Mouse (Mus musculus): ENCODE measurements around the gene Nodal. TPM values are rescaled to one million over a fixed set of nuclear protein-coding genes. Genes with fewer than 3 reads are reported as not detected.
A peak's percentile ranks its signal among the peaks of the same experiment; 100 is the strongest.

Gene Nodal
- total and polyA plus RNA-seq, 3 experiments = 0.13 TPM; not detected in 2

DNA sequence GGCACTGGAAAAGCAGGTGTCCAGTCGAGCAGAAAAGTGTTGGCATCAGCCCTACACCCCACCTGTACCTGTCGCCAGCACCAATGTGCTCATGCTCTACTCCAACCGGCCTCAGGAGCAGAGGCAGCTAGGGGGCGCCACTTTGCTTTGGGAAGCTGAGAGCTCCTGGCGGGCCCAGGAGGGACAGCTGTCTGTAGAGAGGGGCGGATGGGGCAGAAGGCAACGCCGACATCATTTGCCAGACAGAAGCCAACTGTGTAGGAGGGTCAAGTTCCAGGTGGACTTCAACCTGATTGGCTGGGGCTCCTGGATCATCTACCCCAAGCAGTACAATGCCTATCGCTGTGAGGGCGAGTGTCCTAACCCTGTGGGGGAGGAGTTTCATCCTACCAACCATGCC is 5.5 kb downstream of the Nodal start:
- peak overlapping the region in 1 of 3 experiments; percentile 15 for H3K4me3 ChIP-seq (replicated peaks in 1 of 3; ENCODE audit: low read depth in 2 of 3, low read length in 2 of 3, poor library complexity in 1 of 3)

GRCm38 (mm10) chr10:61424500-61424899 is 6.7 kb downstream of the Nodal start:
- Histone ChIP-seq H3K9me3 (replicated peaks; ENCODE audit: low read length) (no peaks in the 10 kb centered on the region), H3K4me2 (ENCODE audit: insufficient read depth, low read depth, poor library complexity, severe bottlenecking) (no peak overlapping the region), H3K4me3 (replicated peaks in 1 of 3; ENCODE audit: low read depth in 2 of 3, low read length in 2 of 3, poor library complexity in 1 of 3) (no peak overlapping the region), H3K27me3 (replicated peaks) (no peaks in the 10 kb centered on the region), H3K27ac (ENCODE audit: insufficient read depth, low read depth) (no peak overlapping the region), H3K4me1 (ENCODE audit: control insufficient read depth in 1 of 2, insufficient read depth in 2 of 2) (peaks cover 5 to 10% of the 10 kb centered on the region in 2 experiments), H3K9ac (ENCODE audit: insufficient read depth, low read depth) (no peak overlapping the region), H3K79me2 (replicated peaks; ENCODE audit: control insufficient read depth, extremely low read depth, insufficient read depth, poor library complexity, severe bottlenecking) (no peaks in the 10 kb centered on the region), H3K36me3 (replicated peaks in 1 of 2; ENCODE audit: control insufficient read depth in 1 of 2, insufficient read depth in 1 of 2, low read length in 1 of 2) (peaks cover 2 to 15% of the 10 kb centered on the region in 2 experiments)
- no peak for TF ChIP-seq SMC3 (IDR thresholded peaks at IDR 0.05; ENCODE audit: low read depth, low read length)
- no peak for TF ChIP-seq ZKSCAN1 (IDR thresholded peaks at IDR 0.05; ENCODE audit: borderline replicate concordance, low read depth, low read length)
- no peak for TF ChIP-seq MXI1 (IDR thresholded peaks at IDR 0.05; ENCODE audit: low read depth, low read length)
- TF ChIP-seq KAT2A (IDR thresholded peaks at IDR 0.05; ENCODE audit: insufficient replicate concordance, low read length) = no peak
- TF ChIP-seq MAX (IDR thresholded peaks at IDR 0.05; ENCODE audit: low read length) = no peak
- no peak for TF ChIP-seq TCF12 (IDR thresholded peaks at IDR 0.05; ENCODE audit: low read depth, low read length)
- TF ChIP-seq GABPA (IDR thresholded peaks at IDR 0.05; ENCODE audit: insufficient replicate concordance, low read depth, low read length) = no peak
- no peak for TF ChIP-seq EP300 (IDR thresholded peaks at IDR 0.05; ENCODE audit: low read length)
- TF ChIP-seq POLR2AphosphoS2 (IDR thresholded peaks at IDR 0.05; ENCODE audit: low read depth, low read length) = no peak
- dilution Hi-C loops (cut with MboI; ENCODE audit: extremely low pct_ligation_motif_present, extremely low pct_unique_long_range_greater_than_20kb, low sequenced_read_pairs) = no loop called here
- in situ Hi-C loops (cut with MboI; ENCODE audit: low pct_ligation_motif_present, low pct_unique_long_range_greater_than_20kb, low sequenced_read_pairs) = no loop called here
- DNase-seq (ENCODE audit: extremely low read depth) = no peak

More for the DNA sequence above, 5.5 kb downstream of the Nodal start:
- no peak overlapping the region for H3K9ac ChIP-seq (ENCODE audit: insufficient read depth, low read depth)
- in situ Hi-C loops (cut with MboI; ENCODE audit: low pct_ligation_motif_present, low pct_unique_long_range_greater_than_20kb, low sequenced_read_pairs) (no loop called here), dilution Hi-C loops (cut with MboI; ENCODE audit: extremely low pct_ligation_motif_present, extremely low pct_unique_long_range_greater_than_20kb, low sequenced_read_pairs) (no loop called here)
- H3K27ac ChIP-seq (ENCODE audit: insufficient read depth, low read depth) = no peak overlapping the region
- H3K79me2 ChIP-seq (replicated peaks; ENCODE audit: control insufficient read depth, extremely low read depth, insufficient read depth, poor library complexity, severe bottlenecking) = no peaks in the 10 kb centered on the region
- no peak for DNase-seq (ENCODE audit: extremely low read depth)
- no peaks in the 10 kb centered on the region for H3K9me3 ChIP-seq (replicated peaks; ENCODE audit: low read length)
- peaks cover 0 to 3% of the 10 kb centered on the region in 2 experiments for H3K36me3 ChIP-seq (replicated peaks in 1 of 2; ENCODE audit: control insufficient read depth in 1 of 2, insufficient read depth in 1 of 2, low read length in 1 of 2)
- TF ChIP-seq CTCF (conservative IDR thresholded peaks at IDR 0.05 in 1 of 2, IDR thresholded peaks at IDR 0.05 in 1 of 2; ENCODE audit: low read depth in 2 of 2, low read length in 2 of 2) (peak in 1 of 2 experiments; percentile 61; a peak in 2 of 4 replicates), MXI1 (IDR thresholded peaks at IDR 0.05; ENCODE audit: low read depth, low read length) (no peak), RAD21 (IDR thresholded peaks at IDR 0.05; ENCODE audit: low read depth, low read length) (peak; percentile 7), SIN3A (IDR thresholded peaks at IDR 0.05; ENCODE audit: low read length) (no peak), ZC3H11A (IDR thresholded peaks at IDR 0.05; ENCODE audit: low read depth, low read length) (no peak), POLR2A (IDR thresholded peaks at IDR 0.05; ENCODE audit: low read depth, low read length) (no peak)
- no peaks in the 10 kb centered on the region for H3K27me3 ChIP-seq (replicated peaks)
- peaks cover 5 to 10% of the 10 kb centered on the region in 2 experiments for H3K4me1 ChIP-seq (ENCODE audit: control insufficient read depth in 1 of 2, insufficient read depth in 2 of 2)
- H3K4me2 ChIP-seq (ENCODE audit: insufficient read depth, low read depth, poor library complexity, severe bottlenecking) = peak overlapping the region; percentile 4; the same call in 1 of the 2 replicates

GRCm38 (mm10) chr10:61425047-61425446 is 7.3 kb downstream of the Nodal start:
- no peak for DNase-seq (ENCODE audit: extremely low read depth)
- H3K27me3 ChIP-seq (replicated peaks) = no peaks in the 10 kb centered on the region
- H3K27ac ChIP-seq (ENCODE audit: insufficient read depth, low read depth) = no peak overlapping the region
- H3K4me1 ChIP-seq (ENCODE audit: control insufficient read depth in 1 of 2, insufficient read depth in 2 of 2) = peaks cover 5 to 10% of the 10 kb centered on the region in 2 experiments
- no peaks in the 10 kb centered on the region for H3K9me3 ChIP-seq (replicated peaks; ENCODE audit: low read length)
- H3K9ac ChIP-seq (ENCODE audit: insufficient read depth, low read depth) = no peak overlapping the region
- no peak overlapping the region for H3K4me2 ChIP-seq (ENCODE audit: insufficient read depth, low read depth, poor library complexity, severe bottlenecking)
- TF ChIP-seq USF1 (IDR thresholded peaks at IDR 0.05; ENCODE audit: low read depth, low read length) = no peak
- TF ChIP-seq NRF1 (IDR thresholded peaks at IDR 0.05; ENCODE audit: low read depth, low read length) = no peak
- no peak for TF ChIP-seq ZNF384 (IDR thresholded peaks at IDR 0.05; ENCODE audit: low read depth, low read length)
- TF ChIP-seq E2F4 (IDR thresholded peaks at IDR 0.05; ENCODE audit: insufficient replicate concordance, low read depth, low read length) = no peak
- no peak for TF ChIP-seq GABPA (IDR thresholded peaks at IDR 0.05; ENCODE audit: insufficient replicate concordance, low read depth, low read length)
- TF ChIP-seq MAFK (IDR thresholded peaks at IDR 0.05; ENCODE audit: insufficient replicate concordance, low read length) = no peak
- no peak for TF ChIP-seq IRF4 (IDR thresholded peaks at IDR 0.05; ENCODE audit: low read depth, low read length)
- peaks cover 7 to 20% of the 10 kb centered on the region in 2 experiments for H3K36me3 ChIP-seq (replicated peaks in 1 of 2; ENCODE audit: control insufficient read depth in 1 of 2, insufficient read depth in 1 of 2, low read length in 1 of 2)
- in situ Hi-C loops (cut with MboI; ENCODE audit: low pct_ligation_motif_present, low pct_unique_long_range_greater_than_20kb, low sequenced_read_pairs) (no loop called here), dilution Hi-C loops (cut with MboI; ENCODE audit: extremely low pct_ligation_motif_present, extremely low pct_unique_long_range_greater_than_20kb, low sequenced_read_pairs) (no loop called here)
- no peaks in the 10 kb centered on the region for H3K79me2 ChIP-seq (replicated peaks; ENCODE audit: control insufficient read depth, extremely low read depth, insufficient read depth, poor library complexity, severe bottlenecking)
- no peak overlapping the region for H3K4me3 ChIP-seq (replicated peaks in 1 of 3; ENCODE audit: low read depth in 2 of 3, low read length in 2 of 3, poor library complexity in 1 of 3)

Data from CH12.LX (cell line).